ENCODE assay signal across 12 mouse cellular contexts in the genomic region with DNA sequence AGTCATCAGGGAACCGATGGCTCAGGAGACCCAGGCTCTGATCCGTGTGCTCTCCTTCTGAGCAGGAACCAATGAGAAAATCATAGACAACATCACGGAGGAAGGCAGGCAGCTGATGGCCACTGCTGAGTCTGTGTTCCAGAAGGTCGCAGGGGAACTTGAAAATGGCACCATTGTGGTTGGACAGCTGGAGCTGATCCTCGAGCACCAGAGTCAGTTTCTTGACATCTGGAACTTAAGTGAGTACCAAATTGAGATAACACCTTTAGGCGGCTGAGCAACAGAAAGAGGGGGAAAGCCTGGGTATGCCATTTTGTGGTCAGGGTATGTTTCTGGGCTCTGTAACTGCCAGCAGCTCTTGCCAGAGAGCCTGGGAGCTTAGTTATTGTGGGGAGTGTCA.
"Had no signal": no experiment of that assay in that cellular context is flagged by ENCODE, and none has a peak within 500 bp of the region (broad histone marks: within the 10 kb centered on the region; RNA-seq: fewer than 3 reads in every experiment).

No protein-coding gene starts in this region.

- ATAC-seq: hindbrain, embryonic 16.5 days; liver, embryonic 12.5 days; midbrain, embryonic 16.5 days had no signal

- H3K4me2 ChIP-seq: midbrain, embryonic 11.5 days; stomach, embryonic 15.5 days had no signal

- DNase-seq: kidney, adult 18-20 months; kidney, postnatal 14 days; right cerebral cortex, postnatal 14 days had no signal

- H3K27me3 ChIP-seq: limb, embryonic 15.5 days; liver, embryonic 12.5 days; stomach, embryonic 15.5 days had no signal

- H3K9ac ChIP-seq: limb, embryonic 15.5 days; stomach, embryonic 15.5 days had no signal

- H3K27ac ChIP-seq: left cerebral cortex, adult 2 months; limb, embryonic 15.5 days; macrophage; stomach, embryonic 15.5 days had no signal

- H3K9me3 ChIP-seq: limb, embryonic 15.5 days; liver, embryonic 12.5 days; megakaryocyte, embryonic 14.5 days; stomach, embryonic 15.5 days had no signal

- H3K4me3 ChIP-seq: left cerebral cortex, adult 2 months; limb, embryonic 15.5 days; liver, embryonic 12.5 days; megakaryocyte, embryonic 14.5 days; stomach, embryonic 15.5 days had no signal
